ENCODE assay signal across 12 mouse cellular contexts in the genomic region with DNA sequence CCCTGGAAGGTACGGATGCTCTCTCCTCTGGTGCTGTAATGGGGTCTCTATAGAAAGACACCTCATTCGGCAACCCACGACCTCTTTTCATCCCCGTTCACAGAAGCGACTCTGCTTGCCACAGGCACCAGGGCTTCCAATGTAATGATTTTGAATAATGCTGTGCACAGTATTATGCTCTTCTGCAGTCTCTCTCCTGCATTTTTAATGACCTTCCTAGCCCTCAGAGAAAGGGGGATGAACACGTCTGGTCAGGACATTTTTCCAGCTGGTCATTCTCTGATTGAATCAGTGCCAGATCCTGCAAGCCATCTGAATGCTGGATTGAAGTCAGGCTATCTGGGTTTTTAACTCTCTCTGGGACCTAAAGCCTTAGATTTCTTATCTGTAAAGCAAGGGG.
DNase-seq lines count a peak whose midpoint lies in the region; ATAC-seq and TF ChIP-seq lines count a peak whose summit lies in the region.
"Had no signal": no experiment of that assay in that cellular context is flagged by ENCODE, and none has a peak within 500 bp of the region (broad histone marks: within the 10 kb centered on the region; RNA-seq: fewer than 3 reads in every experiment).

No protein-coding gene starts in this region.

- no peak for TF ChIP-seq POLR2A in brain, embryonic 14.5 days (IDR thresholded peaks at IDR 0.05; ENCODE audit: borderline replicate concordance, extremely low read depth, insufficient read depth, insufficient read length, poor library complexity, severe bottlenecking)

- H3K4me2 ChIP-seq in forebrain, embryonic 14.5 days (ENCODE audit: low read length), result no peak overlapping the region
- H3K4me2 ChIP-seq in midbrain, embryonic 16.5 days (ENCODE audit: low read length), result no peak overlapping the region
- H3K4me2 ChIP-seq: kidney, embryonic 15.5 days; liver, embryonic 12.5 days had no signal

- WGBS in forebrain, embryonic 14.5 days, result 47% methylated on average over 6 of the region's 6 CpGs
- 67% methylated on average over 6 of the region's 6 CpGs for WGBS in forebrain, embryonic 10.5 days
- 24% methylated on average over 6 of the region's 6 CpGs for WGBS in midbrain, embryonic 16.5 days

- H3K9me3 ChIP-seq in forebrain, embryonic 14.5 days (replicated peaks; ENCODE audit: control insufficient read depth, low read length), result no peaks in the 10 kb centered on the region
- H3K9me3 ChIP-seq in forebrain, embryonic 10.5 days, result no peaks in the 10 kb centered on the region
- no peaks in the 10 kb centered on the region for H3K9me3 ChIP-seq in midbrain, embryonic 16.5 days (replicated peaks; ENCODE audit: control insufficient read depth, low read length, poor library complexity, severe bottlenecking)
- H3K9me3 ChIP-seq: kidney, embryonic 15.5 days; liver, embryonic 12.5 days had no signal

- no peaks in the 10 kb centered on the region for H3K36me3 ChIP-seq in forebrain, embryonic 14.5 days (ENCODE audit: control insufficient read depth, insufficient read depth, low read length)
- H3K36me3 ChIP-seq in forebrain, embryonic 10.5 days (replicated peaks), result no peaks in the 10 kb centered on the region
- no peaks in the 10 kb centered on the region for H3K36me3 ChIP-seq in midbrain, embryonic 16.5 days (ENCODE audit: control insufficient read depth, insufficient read depth, low read length)
- H3K36me3 ChIP-seq: kidney, embryonic 15.5 days; liver, embryonic 12.5 days had no signal

- H3K9ac ChIP-seq in forebrain, embryonic 14.5 days (ENCODE audit: low read length), result no peak overlapping the region
- H3K9ac ChIP-seq in midbrain, embryonic 16.5 days (ENCODE audit: low read depth, low read length), result no peak overlapping the region
- H3K9ac ChIP-seq: kidney, embryonic 15.5 days; liver, embryonic 12.5 days had no signal

- H3K4me3 ChIP-seq in forebrain, embryonic 14.5 days (ENCODE audit: low read depth, low read length), result no peak overlapping the region
- no peak overlapping the region for H3K4me3 ChIP-seq in forebrain, embryonic 10.5 days
- H3K4me3 ChIP-seq in midbrain, embryonic 16.5 days (ENCODE audit: low read depth, low read length), result no peak overlapping the region
- H3K4me3 ChIP-seq: kidney, embryonic 15.5 days; liver, embryonic 12.5 days had no signal

- no peaks in the 10 kb centered on the region for H3K27me3 ChIP-seq in forebrain, embryonic 14.5 days (replicated peaks; ENCODE audit: control insufficient read depth, insufficient read depth, low read length)
- no peaks in the 10 kb centered on the region for H3K27me3 ChIP-seq in forebrain, embryonic 10.5 days (ENCODE audit: poor library complexity, severe bottlenecking)
- no peaks in the 10 kb centered on the region for H3K27me3 ChIP-seq in midbrain, embryonic 16.5 days (ENCODE audit: control insufficient read depth, insufficient read depth, low read depth, low read length)
- H3K27me3 ChIP-seq: kidney, embryonic 15.5 days; liver, embryonic 12.5 days; Patski had no signal

- TF ChIP-seq CTCF in brain, embryonic 14.5 days (IDR thresholded peaks at IDR 0.05; ENCODE audit: borderline replicate concordance, extremely low read depth, insufficient read depth, insufficient read length), result no peak

- no peaks in the 10 kb centered on the region for H3K4me1 ChIP-seq in forebrain, embryonic 14.5 days (ENCODE audit: control insufficient read depth, insufficient read depth, low read length)
- peaks cover 7% of the 10 kb centered on the region; the same call in 1 of the 2 replicates for H3K4me1 ChIP-seq in forebrain, embryonic 10.5 days
- peaks cover 9% of the 10 kb centered on the region; the same call in 1 of the 2 replicates for H3K4me1 ChIP-seq in midbrain, embryonic 16.5 days (ENCODE audit: control insufficient read depth, insufficient read depth, low read length)
- H3K4me1 ChIP-seq: kidney, embryonic 15.5 days; liver, embryonic 12.5 days had no signal

- peak; percentile 42; the same call in 1 of the 2 replicates for ATAC-seq in forebrain, embryonic 14.5 days
- ATAC-seq in midbrain, embryonic 16.5 days, result peak; percentile 70; the same call in 1 of the 2 replicates
- ATAC-seq: liver, embryonic 12.5 days; lung, postnatal 0 days; Patski had no signal

- no peak overlapping the region for H3K27ac ChIP-seq in forebrain, embryonic 14.5 days (ENCODE audit: low read depth, low read length)
- no peak overlapping the region for H3K27ac ChIP-seq in forebrain, embryonic 10.5 days
- H3K27ac ChIP-seq in midbrain, embryonic 16.5 days (ENCODE audit: low read length), result no peak overlapping the region
- H3K27ac ChIP-seq: kidney, embryonic 15.5 days; liver, embryonic 12.5 days had no signal

- DNase-seq in forebrain, embryonic 14.5 days (ENCODE audit: low spot score), result peak; percentile 34
- no peak for DNase-seq in forebrain, embryonic 10.5 days (ENCODE audit: extremely low spot score, low spot score)
- peak; percentile 66 for DNase-seq in brain, embryonic 14.5 days (ENCODE audit: low read depth)
- DNase-seq in cerebellum, postnatal 14 days, result peak; percentile 61 to 71
- DNase-seq in natural killer cell, adult 2 months (ENCODE audit: low spot score in 2 of 2), result no peak
- DNase-seq in thymus, postnatal 25 days, result no peak
- no peak for DNase-seq in ovary, adult 18-20 months (ENCODE audit: low spot score)

Comparison
In these comparisons a context has a peak if more than half of its experiments do, and no peak if none do; other contexts are left out.
1. DNase-seq: peak in forebrain, embryonic 14.5 days (single experiment), brain, embryonic 14.5 days (single experiment) and cerebellum, postnatal 14 days (2 of 2); none in forebrain, embryonic 10.5 days (single experiment), natural killer cell, adult 2 months (0 of 2), thymus, postnatal 25 days (single experiment) and ovary, adult 18-20 months (single experiment).